Comparison of ENCODE assay signal across 10 mouse cellular contexts in genomic region chr12:27335356-27336055, GRCm38 (mm10). TPM values are rescaled to one million over a fixed set of nuclear protein-coding genes. Genes with fewer than 3 reads are reported as not detected.
DNase-seq lines count a peak whose midpoint lies in the region; ATAC-seq and TF ChIP-seq lines count a peak whose summit lies in the region.
"Had no signal": no experiment of that assay in that cellular context is flagged by ENCODE, and none has a peak within 500 bp of the region (broad histone marks: within the 10 kb centered on the region; RNA-seq: fewer than 3 reads in every experiment).

No protein-coding gene starts in this region.

- peak overlapping the region; percentile 97 for H3K4me3 ChIP-seq in forebrain, embryonic 16.5 days (replicated peaks; ENCODE audit: low read length)
- H3K4me3 ChIP-seq in midbrain, embryonic 11.5 days (ENCODE audit: low read depth, low read length): peak overlapping the region; percentile 92
- H3K4me3 ChIP-seq: erythroblast, embryonic 14.5 days had no signal

- H3K9me3 ChIP-seq in forebrain, embryonic 16.5 days (ENCODE audit: control insufficient read depth, low read length): no peaks in the 10 kb centered on the region
- no peaks in the 10 kb centered on the region for H3K9me3 ChIP-seq in midbrain, embryonic 11.5 days (ENCODE audit: control insufficient read depth, low read length)

- H3K27me3 ChIP-seq in forebrain, embryonic 16.5 days (replicated peaks; ENCODE audit: control insufficient read depth, insufficient read depth, low read length): no peaks in the 10 kb centered on the region
- no peaks in the 10 kb centered on the region for H3K27me3 ChIP-seq in midbrain, embryonic 11.5 days (ENCODE audit: control insufficient read depth, insufficient read depth, low read length)

- DNase-seq in ES-CJ7 (ENCODE audit: low read depth, low spot score) (peak; percentile 47), MN1 (ENCODE audit: low spot score) (no peak)
- DNase-seq in brain, embryonic 14.5 days (ENCODE audit: low read depth): peak; percentile 72
- peak; percentile 91 for DNase-seq in midbrain, embryonic 11.5 days (ENCODE audit: low spot score, missing footprints)
- DNase-seq in thymus, postnatal 36 days: no peak
- DNase-seq in thymus, adult 18-20 months: no peak
- DNase-seq: kidney, postnatal 36 days; lung, adult 18-20 months had no signal

- peak overlapping the region; percentile 89 for H3K9ac ChIP-seq in forebrain, embryonic 16.5 days (replicated peaks; ENCODE audit: low read depth, low read length)
- 0 out of 2 replicates have a peak overlapping the region, but pooled peaks have one; percentile 2 for H3K9ac ChIP-seq in midbrain, embryonic 11.5 days (ENCODE audit: low read length)

- peak; percentile 47; the same call in 1 of the 2 replicates for ATAC-seq in forebrain, embryonic 16.5 days
- ATAC-seq in midbrain, embryonic 11.5 days (ENCODE audit: low FRiP score): no peak

- no peak for TF ChIP-seq POLR2A in brain, embryonic 14.5 days (IDR thresholded peaks at IDR 0.05; ENCODE audit: borderline replicate concordance, extremely low read depth, insufficient read depth, insufficient read length, poor library complexity, severe bottlenecking)

- WGBS in forebrain, embryonic 16.5 days: 31% methylated on average over 11 of the region's 11 CpGs
- WGBS in midbrain, embryonic 11.5 days: 66% methylated on average over 11 of the region's 11 CpGs

- peaks cover 30% of the 10 kb centered on the region for H3K4me1 ChIP-seq in forebrain, embryonic 16.5 days (replicated peaks; ENCODE audit: control insufficient read depth, insufficient read depth, low read length)
- peaks cover 9% of the 10 kb centered on the region for H3K4me1 ChIP-seq in midbrain, embryonic 11.5 days (ENCODE audit: control insufficient read depth, insufficient read depth, low read length)

- TF ChIP-seq CTCF in brain, embryonic 14.5 days (IDR thresholded peaks at IDR 0.05; ENCODE audit: borderline replicate concordance, extremely low read depth, insufficient read depth, insufficient read length): peak; percentile 34; the same call in 1 of the 2 replicates

- H3K27ac ChIP-seq in forebrain, embryonic 16.5 days (ENCODE audit: low read length): peak overlapping the region; percentile 88
- peak overlapping the region; percentile 17; the same call in 1 of the 2 replicates for H3K27ac ChIP-seq in midbrain, embryonic 11.5 days (ENCODE audit: low read depth, low read length)

- H3K4me2 ChIP-seq in forebrain, embryonic 16.5 days (ENCODE audit: low read length): peak overlapping the region; percentile 96
- peak overlapping the region; percentile 66 for H3K4me2 ChIP-seq in midbrain, embryonic 11.5 days

- peaks cover 9% of the 10 kb centered on the region for H3K36me3 ChIP-seq in forebrain, embryonic 16.5 days (ENCODE audit: control insufficient read depth, insufficient read depth)
- H3K36me3 ChIP-seq in midbrain, embryonic 11.5 days (ENCODE audit: control insufficient read depth, insufficient read depth, low read length): peaks cover 12% of the 10 kb centered on the region

RNA-seq across cellular contexts. Expression of gene Sox11, which starts 6.9 kb away (rescaled TPM):
- 238 and 273 TPM in 2 replicates for polyA plus RNA-seq in brain, embryonic 14.5 days (2012; rRNA removed)
- 949 and 1,162 TPM in 2 replicates for polyA plus RNA-seq in forebrain, embryonic 16.5 days (2015; fragmentation: Nextera tagmentation; extraction: Ambion mirVana)
- polyA plus RNA-seq in midbrain, embryonic 11.5 days (2014; fragmentation: Nextera tagmentation; extraction: Ambion mirVana): 618 and 725 TPM in 2 replicates
- polyA plus RNA-seq: erythroblast, embryonic 14.5 days had no signal

Comparison
In these comparisons a context has a peak if more than half of its experiments do, and no peak if none do; other contexts are left out.
1. DNase-seq: peak in ES-CJ7 (single experiment), brain, embryonic 14.5 days (single experiment) and midbrain, embryonic 11.5 days (single experiment); none in MN1 (single experiment), thymus, postnatal 36 days (0 of 2) and thymus, adult 18-20 months (0 of 2).